Mouse (Mus musculus): ENCODE data around the gene Vmp1. TPM values are rescaled to one million over a fixed set of nuclear protein-coding genes. Genes with fewer than 3 reads are reported as not detected.

Vmp1 gene
- polyA plus RNA-seq (2015; fragmentation: Nextera tagmentation; extraction: Ambion mirVana) = 77.5 and 87.3 TPM in 2 replicates

- Histone ChIP-seq H3K27ac (ENCODE audit: low read length) (peak within 1 kb of the TSS; percentile 96), H3K27me3 (ENCODE audit: control insufficient read depth, insufficient read depth, low read depth, low read length) (no peaks in the 10 kb centered on the region), H3K4me1 (ENCODE audit: control insufficient read depth, low read depth, low read length) (peaks cover 37% of the 10 kb centered on the region), H3K4me2 (ENCODE audit: low read depth, low read length) (peak within 1 kb of the TSS; percentile 83), H3K9ac (ENCODE audit: low read depth, low read length) (peak within 1 kb of the TSS; percentile 87), H3K4me3 (ENCODE audit: low read depth, low read length) (peak within 1 kb of the TSS; percentile 96), H3K9me3 (replicated peaks; ENCODE audit: control insufficient read depth, low read length) (no peaks in the 10 kb centered on the region), H3K36me3 (ENCODE audit: control insufficient read depth, insufficient read depth) (peaks cover 8% of the 10 kb centered on the region)
- peak; percentile 93 for ATAC-seq (ENCODE audit: low read depth)
- under 1% methylated on average over 56 of the region's 56 CpGs for WGBS (ENCODE audit: insufficient replicate concordance)
Measured at GRCm38 (mm10) chr11:86683395-86684125, at the start of gene Vmp1, which contains the start of gene Ptrh2. Gene Vmp1, minus strand, starts transcription at chr11:86683836. Gene Ptrh2, plus strand, starts transcription at chr11:86683985.

GRCm38 (mm10) chr11:86731443-86731842, 47.8 kb upstream of the Vmp1 start:
- Histone ChIP-seq H3K27ac (ENCODE audit: low read length) (no peak overlapping the region), H3K4me1 (ENCODE audit: control insufficient read depth, low read depth, low read length) (no peaks in the 10 kb centered on the region), H3K27me3 (ENCODE audit: control insufficient read depth, insufficient read depth, low read depth, low read length) (no peaks in the 10 kb centered on the region), H3K4me2 (ENCODE audit: low read depth, low read length) (no peak overlapping the region), H3K9ac (ENCODE audit: low read depth, low read length) (no peak overlapping the region), H3K36me3 (ENCODE audit: control insufficient read depth, insufficient read depth) (peaks cover 37% of the 10 kb centered on the region), H3K9me3 (replicated peaks; ENCODE audit: control insufficient read depth, low read length) (no peaks in the 10 kb centered on the region), H3K4me3 (ENCODE audit: low read depth, low read length) (no peak overlapping the region)
- 87% methylated on average over 2 of the region's 2 CpGs for WGBS (ENCODE audit: insufficient replicate concordance)
- ATAC-seq (ENCODE audit: low read depth) = no peak

- H3K9ac ChIP-seq (ENCODE audit: low read depth, low read length) = no peak overlapping the region
- peaks cover 55% of the 10 kb centered on the region for H3K36me3 ChIP-seq (ENCODE audit: control insufficient read depth, insufficient read depth)
- ATAC-seq (ENCODE audit: low read depth) = no peak
- no peak overlapping the region for H3K27ac ChIP-seq (ENCODE audit: low read length)
- H3K4me3 ChIP-seq (ENCODE audit: low read depth, low read length) = no peak overlapping the region
- no peaks in the 10 kb centered on the region for H3K9me3 ChIP-seq (replicated peaks; ENCODE audit: control insufficient read depth, low read length)
- no peak overlapping the region for H3K4me2 ChIP-seq (ENCODE audit: low read depth, low read length)
- no peaks in the 10 kb centered on the region for H3K27me3 ChIP-seq (ENCODE audit: control insufficient read depth, insufficient read depth, low read depth, low read length)
- H3K4me1 ChIP-seq (ENCODE audit: control insufficient read depth, low read depth, low read length) = no peaks in the 10 kb centered on the region
Measured at GRCm38 (mm10) chr11:86725607-86726006, 42.0 kb upstream of the Vmp1 start.

- 83% methylated on average over 7 of the region's 7 CpGs for WGBS (ENCODE audit: insufficient replicate concordance)
- ATAC-seq (ENCODE audit: low read depth) = no peak
Measured at GRCm38 (mm10) chr11:86724982-86725381, 41.3 kb upstream of the Vmp1 start.

GRCm38 (mm10) chr11:86724004-86724403, 40.4 kb upstream of the Vmp1 start:
- H3K27ac ChIP-seq (ENCODE audit: low read length) = no peak overlapping the region
- 77% methylated on average over 3 of the region's 3 CpGs for WGBS (ENCODE audit: insufficient replicate concordance)
- H3K4me2 ChIP-seq (ENCODE audit: low read depth, low read length) = no peak overlapping the region
- H3K9me3 ChIP-seq (replicated peaks; ENCODE audit: control insufficient read depth, low read length) = no peaks in the 10 kb centered on the region
- no peak overlapping the region for H3K4me3 ChIP-seq (ENCODE audit: low read depth, low read length)
- H3K4me1 ChIP-seq (ENCODE audit: control insufficient read depth, low read depth, low read length) = no peaks in the 10 kb centered on the region
- no peak overlapping the region for H3K9ac ChIP-seq (ENCODE audit: low read depth, low read length)
- no peak for ATAC-seq (ENCODE audit: low read depth)
- H3K36me3 ChIP-seq (ENCODE audit: control insufficient read depth, insufficient read depth) = peaks cover 60% of the 10 kb centered on the region
- H3K27me3 ChIP-seq (ENCODE audit: control insufficient read depth, insufficient read depth, low read depth, low read length) = no peaks in the 10 kb centered on the region

More at GRCm38 (mm10) chr11:86724982-86725381, 41.3 kb upstream of the Vmp1 start:
- no peaks in the 10 kb centered on the region for H3K4me1 ChIP-seq (ENCODE audit: control insufficient read depth, low read depth, low read length)
- peaks cover 57% of the 10 kb centered on the region for H3K36me3 ChIP-seq (ENCODE audit: control insufficient read depth, insufficient read depth)
- H3K9me3 ChIP-seq (replicated peaks; ENCODE audit: control insufficient read depth, low read length) = no peaks in the 10 kb centered on the region
- no peak overlapping the region for H3K9ac ChIP-seq (ENCODE audit: low read depth, low read length)
- H3K27me3 ChIP-seq (ENCODE audit: control insufficient read depth, insufficient read depth, low read depth, low read length) = no peaks in the 10 kb centered on the region
- H3K4me2 ChIP-seq (ENCODE audit: low read depth, low read length) = no peak overlapping the region
- no peak overlapping the region for H3K27ac ChIP-seq (ENCODE audit: low read length)
- H3K4me3 ChIP-seq (ENCODE audit: low read depth, low read length) = no peak overlapping the region

- Histone ChIP-seq H3K9ac (ENCODE audit: low read depth, low read length) (no peak overlapping the region), H3K36me3 (ENCODE audit: control insufficient read depth, insufficient read depth) (peaks cover 72% of the 10 kb centered on the region), H3K27me3 (ENCODE audit: control insufficient read depth, insufficient read depth, low read depth, low read length) (no peaks in the 10 kb centered on the region), H3K27ac (ENCODE audit: low read length) (no peak overlapping the region), H3K4me3 (ENCODE audit: low read depth, low read length) (no peak overlapping the region), H3K4me2 (ENCODE audit: low read depth, low read length) (no peak overlapping the region), H3K4me1 (ENCODE audit: control insufficient read depth, low read depth, low read length) (no peaks in the 10 kb centered on the region), H3K9me3 (replicated peaks; ENCODE audit: control insufficient read depth, low read length) (no peaks in the 10 kb centered on the region)
- 46% methylated on average over 8 of the region's 8 CpGs for WGBS (ENCODE audit: insufficient replicate concordance)
- no peak for ATAC-seq (ENCODE audit: low read depth)
Measured at GRCm38 (mm10) chr11:86719390-86719789, 35.8 kb upstream of the Vmp1 start.

- peaks cover 71% of the 10 kb centered on the region for H3K36me3 ChIP-seq (ENCODE audit: control insufficient read depth, insufficient read depth)
- no peaks in the 10 kb centered on the region for H3K27me3 ChIP-seq (ENCODE audit: control insufficient read depth, insufficient read depth, low read depth, low read length)
- no peaks in the 10 kb centered on the region for H3K9me3 ChIP-seq (replicated peaks; ENCODE audit: control insufficient read depth, low read length)
- no peak overlapping the region for H3K27ac ChIP-seq (ENCODE audit: low read length)
- 91% methylated on average over 3 of the region's 3 CpGs for WGBS (ENCODE audit: insufficient replicate concordance)
- H3K4me2 ChIP-seq (ENCODE audit: low read depth, low read length) = no peak overlapping the region
- no peaks in the 10 kb centered on the region for H3K4me1 ChIP-seq (ENCODE audit: control insufficient read depth, low read depth, low read length)
- no peak overlapping the region for H3K9ac ChIP-seq (ENCODE audit: low read depth, low read length)
- no peak overlapping the region for H3K4me3 ChIP-seq (ENCODE audit: low read depth, low read length)
- no peak for ATAC-seq (ENCODE audit: low read depth)
Measured at GRCm38 (mm10) chr11:86718369-86718768, 34.7 kb upstream of the Vmp1 start.

- H3K27ac ChIP-seq (ENCODE audit: low read length) = peak overlapping the region; percentile 57
Measured at GRCm38 (mm10) chr11:86717306-86718065, 33.9 kb upstream of the Vmp1 start.

GRCm38 (mm10) chr11:86714606-86715005, 31.0 kb upstream of the Vmp1 start:
- Histone ChIP-seq H3K27me3 (ENCODE audit: control insufficient read depth, insufficient read depth, low read depth, low read length) (no peaks in the 10 kb centered on the region), H3K4me1 (ENCODE audit: control insufficient read depth, low read depth, low read length) (no peaks in the 10 kb centered on the region), H3K4me3 (ENCODE audit: low read depth, low read length) (no peak overlapping the region), H3K36me3 (ENCODE audit: control insufficient read depth, insufficient read depth) (peaks cover 70% of the 10 kb centered on the region), H3K4me2 (ENCODE audit: low read depth, low read length) (no peak overlapping the region), H3K9me3 (replicated peaks; ENCODE audit: control insufficient read depth, low read length) (no peaks in the 10 kb centered on the region), H3K9ac (ENCODE audit: low read depth, low read length) (no peak overlapping the region), H3K27ac (ENCODE audit: low read length) (no peak overlapping the region)
- ATAC-seq (ENCODE audit: low read depth) = no peak

More at GRCm38 (mm10) chr11:86717306-86718065, 33.9 kb upstream of the Vmp1 start:
- no peaks in the 10 kb centered on the region for H3K4me1 ChIP-seq (ENCODE audit: control insufficient read depth, low read depth, low read length)
- H3K36me3 ChIP-seq (ENCODE audit: control insufficient read depth, insufficient read depth) = peaks cover 66% of the 10 kb centered on the region
- no peaks in the 10 kb centered on the region for H3K9me3 ChIP-seq (replicated peaks; ENCODE audit: control insufficient read depth, low read length)
- ATAC-seq (ENCODE audit: low read depth) = no peak
- H3K27me3 ChIP-seq (ENCODE audit: control insufficient read depth, insufficient read depth, low read depth, low read length) = no peaks in the 10 kb centered on the region
- H3K4me2 ChIP-seq (ENCODE audit: low read depth, low read length) = no peak overlapping the region
- no peak overlapping the region for H3K4me3 ChIP-seq (ENCODE audit: low read depth, low read length)
- 54% methylated on average over 6 of the region's 6 CpGs for WGBS (ENCODE audit: insufficient replicate concordance)
- no peak overlapping the region; the same call in 1 of the 2 replicates for H3K9ac ChIP-seq (ENCODE audit: low read depth, low read length)
